Mouse (Mus musculus) ES-Bruce4 (cell line): ENCODE data around the gene Slc28a1.

Source experiments
- CTCF ChIP-seq: IDR thresholded peaks from one replicate; pipeline ENCODE4 v1.8.1; 2011; ENCODE audit warnings: low read depth, low read length
- POLR2A ChIP-seq: IDR thresholded peaks from one replicate; pipeline ENCODE4 v1.8.1; 2011; ENCODE audit warnings: low read length; ENCODE audit not compliant: insufficient read depth

DNA sequence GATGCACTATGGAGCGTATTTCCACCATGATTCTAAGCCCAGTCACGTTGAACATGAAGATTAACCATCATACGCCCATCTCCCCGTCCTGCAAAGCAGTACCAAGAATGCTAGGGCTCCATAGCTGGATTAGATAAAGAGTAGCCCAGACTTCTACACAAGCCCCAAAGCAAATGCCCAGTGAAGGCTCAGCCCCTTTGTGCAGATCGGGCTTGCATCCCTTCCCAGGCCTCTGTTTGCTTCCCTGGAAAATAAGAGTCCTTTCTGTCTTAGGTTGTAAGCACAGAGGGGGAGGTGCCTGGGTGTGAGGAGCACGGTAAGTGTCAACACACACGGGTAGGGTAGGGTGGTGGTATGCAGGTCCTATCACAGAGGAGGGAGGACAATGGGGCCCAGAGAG lies 38.2 kb downstream of the Slc28a1 start:
- TF ChIP-seq POLR2A (no peak), CTCF (no peak)
